Mouse (Mus musculus): Measurements from ENCODE around the gene Acsm1.

Acsm1 gene

DNA sequence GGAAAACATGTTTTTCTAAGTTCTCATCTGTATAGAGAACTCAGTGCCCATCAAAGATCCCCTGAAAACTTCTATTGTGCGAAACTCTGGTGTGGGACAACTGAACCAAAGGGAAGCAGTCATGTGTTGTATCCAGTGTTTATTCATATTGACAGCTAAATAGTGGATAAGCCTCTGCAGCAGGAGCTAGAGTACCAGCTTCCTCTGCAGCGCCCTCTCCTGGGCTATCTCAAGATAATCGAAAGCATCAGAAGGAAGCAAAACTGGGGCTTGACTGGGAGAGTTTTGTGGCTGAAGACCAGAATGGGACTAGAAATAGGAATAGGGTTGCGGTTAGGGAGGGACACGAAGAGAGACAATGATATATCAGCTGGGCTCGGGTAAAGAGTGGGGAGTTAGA is 64.1 kb downstream of the Acsm1 start:
- in situ Hi-C loops (cut with MboI, MseI), result loop anchor here in 1 of 2 experiments (10.0 kb wide), 1 partner anchor 1656 kb away; no protein-coding TSS in a partner anchor

DNA sequence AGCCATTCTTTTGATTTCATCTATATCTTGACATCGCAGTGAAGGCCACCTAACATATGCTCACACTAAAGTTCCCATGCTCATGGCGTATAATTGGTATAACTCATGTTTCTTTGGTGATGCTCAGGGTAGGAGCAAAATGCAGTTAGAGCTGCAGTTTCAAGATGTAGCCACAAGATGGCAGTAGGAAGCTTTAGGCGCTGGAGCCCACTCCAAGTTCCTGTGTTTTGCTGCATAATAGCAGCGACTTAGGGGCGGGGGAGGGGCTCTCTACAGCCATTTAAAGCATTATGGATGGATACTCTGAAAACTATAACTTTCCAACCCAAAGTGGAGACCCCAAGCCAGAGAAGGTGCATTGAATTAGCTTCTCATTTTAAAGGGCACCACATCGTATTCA is 66.6 kb downstream of the Acsm1 start:
- in situ Hi-C loops (cut with MboI, MseI), result loop anchor here in 1 of 2 experiments (10.0 kb wide), 1 partner anchor 1659 kb away; no protein-coding TSS in a partner anchor

DNA sequence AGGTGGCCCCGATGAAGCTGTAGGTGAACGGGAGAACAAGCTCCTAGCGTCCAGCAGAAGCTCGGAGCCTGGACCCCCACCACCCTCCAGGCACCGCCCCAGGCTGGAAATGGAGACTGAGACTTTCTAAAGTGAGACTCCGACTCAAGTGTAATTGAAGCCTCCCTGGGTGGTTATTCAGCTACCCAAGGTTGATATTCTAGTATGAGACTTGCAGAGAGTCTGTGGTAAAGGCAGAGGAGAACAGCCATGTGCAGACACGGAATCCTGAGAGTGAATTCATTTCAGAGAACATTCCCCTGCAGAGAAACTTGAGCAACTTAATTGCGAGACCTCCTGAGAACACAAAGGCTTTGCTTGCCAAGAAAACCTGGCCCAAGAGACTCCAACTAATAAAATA is 73.3 kb downstream of the Acsm1 start:
- in situ Hi-C loops (cut with MboI, MseI), result no loop called here

DNA sequence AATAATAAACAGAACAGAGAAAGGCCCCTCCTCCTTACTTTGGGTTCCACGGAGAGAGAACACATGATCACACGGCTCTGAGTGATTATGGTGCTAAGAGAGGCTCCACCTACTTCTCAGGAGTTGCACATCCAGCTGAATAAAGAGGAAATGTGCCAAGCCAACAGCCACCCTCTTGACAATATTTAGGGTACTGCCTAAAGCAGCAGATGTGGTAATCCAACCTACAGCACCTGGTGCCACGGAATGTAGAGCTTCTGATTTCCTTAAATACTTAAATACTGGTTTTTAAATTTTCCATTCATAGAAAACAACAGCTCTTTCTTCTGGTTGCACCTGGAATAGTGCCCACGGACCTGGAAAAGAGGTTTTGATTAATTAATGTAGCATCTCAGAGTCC is 75.9 kb downstream of the Acsm1 start:
- in situ Hi-C loops (cut with MboI, MseI), result no loop called here

DNA sequence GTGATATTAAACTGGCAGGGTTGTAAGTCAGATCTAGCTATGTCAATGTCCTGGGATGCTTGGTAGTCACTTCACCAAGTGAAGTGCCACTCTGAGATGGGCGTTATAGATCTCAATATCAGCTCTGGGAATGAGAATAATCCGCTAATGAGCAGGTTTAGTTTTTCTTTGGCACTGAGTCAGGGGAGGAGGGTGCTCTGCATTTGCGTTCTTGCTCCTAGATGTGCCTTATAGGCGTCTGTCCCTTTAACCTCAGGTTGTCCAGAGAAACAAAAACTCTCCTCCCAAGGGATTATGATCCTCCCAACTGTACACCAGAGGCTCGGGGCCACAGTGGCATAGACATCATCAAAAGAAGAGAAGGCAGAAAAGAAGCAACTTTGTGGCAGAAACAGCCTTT is 82.9 kb downstream of the Acsm1 start, which contains the start of gene Acsm4:
Acsm4 (plus strand) TSS at position 301 of the 400 bp plus-strand sequence.
- in situ Hi-C loops (cut with MboI, MseI), result no loop called here

DNA sequence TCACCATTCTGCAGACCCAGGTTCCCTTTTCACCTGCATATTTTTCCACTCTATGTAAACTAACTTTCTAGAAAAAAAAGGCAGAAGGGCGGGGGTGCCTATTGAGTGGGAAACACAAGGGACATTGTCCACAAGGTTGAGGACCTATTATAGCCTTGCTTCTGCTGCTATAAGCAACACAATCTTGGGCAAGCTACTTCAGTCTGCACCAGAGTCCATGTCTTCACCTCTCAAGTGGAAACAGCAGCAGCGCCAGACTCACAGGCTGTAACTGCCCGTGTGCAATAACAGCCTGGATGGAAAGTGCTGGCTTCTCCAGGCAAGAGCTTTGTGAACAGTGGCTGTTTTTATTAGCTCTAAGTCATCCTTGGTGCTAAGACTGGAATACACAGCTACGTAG is 85.5 kb downstream of the Acsm1 start:
- in situ Hi-C loops (cut with MboI, MseI), result no loop called here

DNA sequence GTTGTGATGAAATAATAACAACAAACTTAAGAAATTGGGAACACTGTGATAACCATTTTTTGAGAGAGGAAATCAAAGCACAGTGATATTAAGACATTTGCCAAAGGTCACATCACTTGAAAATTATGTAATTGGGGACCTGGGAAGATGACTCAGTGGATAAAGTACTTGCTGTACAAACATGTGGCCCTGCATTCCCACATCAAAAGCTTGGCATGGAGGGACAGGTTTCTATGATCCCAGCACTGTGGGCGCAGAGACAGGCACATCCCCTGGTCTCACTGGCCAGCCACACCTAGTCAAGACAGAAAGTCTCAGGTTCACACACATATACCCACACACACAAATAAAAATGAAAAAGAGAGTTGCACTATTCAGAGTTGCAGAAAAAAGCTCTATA is 88.1 kb downstream of the Acsm1 start:
- in situ Hi-C loops (cut with MboI, MseI), result no loop called here
